ENCODE assay signal across 22 mouse cellular contexts in the genomic region with DNA sequence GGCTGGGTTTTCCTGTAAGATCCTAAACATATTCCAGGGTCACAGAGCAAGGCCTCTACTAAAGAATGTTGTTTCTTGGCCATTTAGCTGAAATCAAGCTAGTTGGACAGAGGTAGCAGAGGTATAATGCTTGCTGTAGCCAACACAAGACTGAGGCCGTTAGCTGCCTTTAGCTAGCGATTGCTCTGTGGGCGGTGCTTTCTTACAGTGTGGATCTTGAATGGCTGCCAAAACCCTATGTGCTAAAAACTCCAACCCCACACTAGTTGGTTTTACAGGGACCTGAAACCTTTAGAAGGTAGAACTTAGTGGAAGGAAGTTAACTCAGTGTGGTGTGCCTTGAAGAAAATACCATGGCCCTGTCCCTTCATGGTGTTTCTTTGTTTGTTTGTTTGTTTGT.
A peak's percentile ranks its signal among the peaks of the same experiment; 100 is the strongest.
DNase-seq lines count a peak whose midpoint lies in the region; ATAC-seq and TF ChIP-seq lines count a peak whose summit lies in the region.
"Had no signal": no experiment of that assay in that cellular context is flagged by ENCODE, and none has a peak within 500 bp of the region (broad histone marks: within the 10 kb centered on the region; RNA-seq: fewer than 3 reads in every experiment).

No protein-coding gene starts in this region.

- H3K36me3 ChIP-seq in kidney, embryonic 15.5 days: no peaks in the 10 kb centered on the region
- H3K36me3 ChIP-seq in forebrain, embryonic 16.5 days (ENCODE audit: control insufficient read depth, insufficient read depth): no peaks in the 10 kb centered on the region
- H3K36me3 ChIP-seq: heart, embryonic 15.5 days; hindbrain, embryonic 13.5 days; liver, embryonic 13.5 days had no signal

- H3K9me3 ChIP-seq in kidney, embryonic 15.5 days (replicated peaks): no peaks in the 10 kb centered on the region
- H3K9me3 ChIP-seq in forebrain, embryonic 16.5 days (ENCODE audit: control insufficient read depth, low read length): no peaks in the 10 kb centered on the region
- H3K9me3 ChIP-seq: forebrain, embryonic 13.5 days; heart, embryonic 15.5 days; hindbrain, embryonic 13.5 days; liver, embryonic 13.5 days had no signal

- no peaks in the 10 kb centered on the region for H3K27me3 ChIP-seq in kidney, embryonic 15.5 days
- H3K27me3 ChIP-seq in forebrain, embryonic 16.5 days (replicated peaks; ENCODE audit: control insufficient read depth, insufficient read depth, low read length): no peaks in the 10 kb centered on the region
- H3K27me3 ChIP-seq: CH12.LX; forebrain, embryonic 13.5 days; heart, embryonic 15.5 days; hindbrain, embryonic 13.5 days; liver, embryonic 13.5 days had no signal

- no peak overlapping the region for H3K4me2 ChIP-seq in kidney, embryonic 15.5 days
- no peak overlapping the region for H3K4me2 ChIP-seq in forebrain, embryonic 16.5 days (ENCODE audit: low read length)
- H3K4me2 ChIP-seq: forebrain, embryonic 13.5 days; heart, embryonic 15.5 days; hindbrain, embryonic 13.5 days; liver, embryonic 13.5 days had no signal

- no peak for TF ChIP-seq CTCF in brain, embryonic 14.5 days (IDR thresholded peaks at IDR 0.05; ENCODE audit: borderline replicate concordance, extremely low read depth, insufficient read depth, insufficient read length)

- DNase-seq in frontal cortex, postnatal 10 days (ENCODE audit: low spot score in 2 of 2): no peak
- DNase-seq in 416B (ENCODE audit: low read depth): peak; percentile 43
- DNase-seq in brain, embryonic 14.5 days (ENCODE audit: low read depth): peak; percentile 21
- no peak for DNase-seq in adrenal gland, postnatal 36 days
- DNase-seq: adrenal gland, postnatal 14 days; cerebellum, adult 9-10 months; embryo, embryonic 11 days; heart, adult 18-20 months; kidney, postnatal 10 days; layer of hippocampus, adult 9-11 months; liver, embryonic 13.5 days; thymus, adult 18-20 months had no signal

- H3K27ac ChIP-seq in kidney, embryonic 15.5 days: no peak overlapping the region
- H3K27ac ChIP-seq in forebrain, embryonic 16.5 days (ENCODE audit: low read length): no peak overlapping the region
- H3K27ac ChIP-seq: forebrain, embryonic 13.5 days; heart, embryonic 15.5 days; hindbrain, embryonic 13.5 days; liver, embryonic 13.5 days had no signal

- ATAC-seq in frontal cortex, adult (ENCODE audit: low TSS enrichment): peak; percentile 90
- peak; percentile 72 for ATAC-seq in megakaryocyte progenitor cell, adult 5-6 weeks (replicated peaks; ENCODE audit: poor library complexity)
- ATAC-seq in kidney, embryonic 15.5 days (replicated peaks; ENCODE audit: low FRiP score): no peak
- ATAC-seq in forebrain, embryonic 16.5 days: no peak
- ATAC-seq: forebrain, embryonic 13.5 days; intestine, embryonic 16.5 days; lung, postnatal 0 days had no signal

- 67% methylated on average over 3 of the region's 3 CpGs for WGBS in kidney, embryonic 15.5 days
- 78% methylated on average over 3 of the region's 3 CpGs for WGBS in forebrain, embryonic 16.5 days

- H3K4me1 ChIP-seq in kidney, embryonic 15.5 days: no peaks in the 10 kb centered on the region
- H3K4me1 ChIP-seq in forebrain, embryonic 16.5 days (replicated peaks; ENCODE audit: control insufficient read depth, insufficient read depth, low read length): no peaks in the 10 kb centered on the region
- H3K4me1 ChIP-seq: forebrain, embryonic 13.5 days; heart, embryonic 15.5 days; hindbrain, embryonic 13.5 days; liver, embryonic 13.5 days had no signal

- H3K9ac ChIP-seq in kidney, embryonic 15.5 days: no peak overlapping the region
- no peak overlapping the region for H3K9ac ChIP-seq in forebrain, embryonic 16.5 days (replicated peaks; ENCODE audit: low read depth, low read length)
- H3K9ac ChIP-seq: forebrain, embryonic 13.5 days; heart, embryonic 15.5 days; hindbrain, embryonic 13.5 days; liver, embryonic 13.5 days had no signal

- H3K4me3 ChIP-seq in kidney, embryonic 15.5 days (replicated peaks): no peak overlapping the region
- no peak overlapping the region for H3K4me3 ChIP-seq in forebrain, embryonic 16.5 days (replicated peaks; ENCODE audit: low read length)
- H3K4me3 ChIP-seq: forebrain, embryonic 13.5 days; heart, embryonic 15.5 days; hindbrain, embryonic 13.5 days; liver, embryonic 13.5 days had no signal

- no peak for TF ChIP-seq POLR2A in brain, embryonic 14.5 days (IDR thresholded peaks at IDR 0.05; ENCODE audit: borderline replicate concordance, extremely low read depth, insufficient read depth, insufficient read length, poor library complexity, severe bottlenecking)

Comparison
In these comparisons a context has a peak if more than half of its experiments do, and no peak if none do; other contexts are left out.
1. ATAC-seq: peak in frontal cortex, adult (single experiment) and megakaryocyte progenitor cell, adult 5-6 weeks (single experiment); none in kidney, embryonic 15.5 days (single experiment) and forebrain, embryonic 16.5 days (single experiment).
2. DNase-seq: peak in 416B (single experiment) and brain, embryonic 14.5 days (single experiment); none in frontal cortex, postnatal 10 days (0 of 2) and adrenal gland, postnatal 36 days (0 of 2).